Mouse (Mus musculus) embryonic fibroblast, embryonic 13.5 days (primary cell): Measurements from ENCODE around the gene Bbs9. TPM values are rescaled to one million over a fixed set of nuclear protein-coding genes. Genes with fewer than 3 reads are reported as not detected.

Source experiments
- H3K27ac ChIP-seq: 2 replicates; pipeline ENCODE4 v1.5.1; 2012; ENCODE audit warnings: low read length, control low read depth, inconsistent platforms; ENCODE audit not compliant: insufficient read depth
- H3K4me1 ChIP-seq: 2 replicates; pipeline ENCODE4 v1.6.1; 2011; ENCODE audit warnings: low read length; ENCODE audit not compliant: control insufficient read depth, insufficient read depth
- H3K4me3 ChIP-seq: 2 replicates; pipeline ENCODE4 v1.5.1; 2011; ENCODE audit warnings: mild to moderate bottlenecking, control low read depth, low read length; ENCODE audit not compliant: insufficient read depth
- CTCF ChIP-seq: IDR thresholded peaks from 2 replicates; pipeline ENCODE4 v1.5.1; 2011; ENCODE audit warnings: mild to moderate bottlenecking, control low read depth, low read length, moderate library complexity, borderline replicate concordance; ENCODE audit not compliant: insufficient read depth
- POLR2A ChIP-seq: IDR thresholded peaks from 2 replicates; pipeline ENCODE4 v1.6.1; 2011; ENCODE audit warnings: low read depth, mild to moderate bottlenecking, control low read depth, low read length, moderate library complexity
- polyA plus RNA-seq: library from polyadenylated mRNA; stranded (reverse); fragments of >200 nt; gene quantifications from 2 replicates; pipeline ENCODE4 v1.2.4, GENCODE M21; 2011; ENCODE audit warnings: low read depth; ENCODE audit not compliant: missing spikeins, insufficient read length

Bbs9 gene
- polyA plus RNA-seq, 1 experiment, result 8.8 TPM

DNA sequence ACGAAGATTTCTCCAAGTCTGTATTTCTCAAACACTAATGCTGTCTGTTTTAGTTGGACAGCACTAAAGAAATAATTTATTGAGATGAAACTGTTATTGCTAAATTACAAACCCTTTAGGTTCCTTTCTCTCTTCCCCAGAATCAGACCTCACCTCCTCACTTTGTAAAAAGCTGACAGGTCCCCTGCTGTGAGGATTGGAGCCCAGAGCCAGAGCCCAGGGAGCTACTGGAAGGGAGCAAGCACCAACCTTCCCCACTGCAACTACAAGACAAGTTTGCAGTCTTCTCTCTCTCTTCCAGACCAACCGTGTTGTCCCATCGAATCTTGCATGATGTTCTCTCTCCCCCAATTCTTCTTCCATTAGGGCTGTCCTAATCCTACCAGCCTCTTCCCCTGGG, 283.7 kb downstream of the Bbs9 start:
- TF ChIP-seq CTCF (no peak), POLR2A (no peak)
- no peak overlapping the region for H3K27ac ChIP-seq

DNA sequence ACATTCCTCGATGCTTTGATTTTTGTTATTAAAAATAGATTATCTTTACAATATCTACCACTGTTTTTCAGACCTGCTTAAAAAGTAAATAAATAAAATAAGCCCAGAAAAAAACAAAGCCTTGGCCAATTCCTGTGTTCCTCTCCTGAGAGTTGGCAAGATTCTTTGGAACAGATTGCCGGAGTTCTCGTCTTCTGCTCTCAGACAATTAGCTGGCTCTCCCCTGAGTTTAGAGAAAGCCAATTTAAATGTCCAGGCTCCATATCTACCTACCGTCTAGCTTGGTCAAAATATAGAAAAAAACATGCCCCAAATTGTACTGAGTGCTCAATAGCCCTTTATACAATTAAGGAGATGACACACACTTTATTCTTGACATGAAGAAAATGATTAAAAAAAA, 284.9 kb downstream of the Bbs9 start:
- no peaks in the 10 kb centered on the region for H3K4me1 ChIP-seq
- no peak overlapping the region for H3K4me3 ChIP-seq
- no peak for TF ChIP-seq POLR2A
- TF ChIP-seq CTCF, result no peak
- H3K27ac ChIP-seq, result no peak overlapping the region

More for the DNA sequence above, 283.7 kb downstream of the Bbs9 start:
- H3K4me3 ChIP-seq, result no peak overlapping the region
- H3K4me1 ChIP-seq, result no peaks in the 10 kb centered on the region

DNA sequence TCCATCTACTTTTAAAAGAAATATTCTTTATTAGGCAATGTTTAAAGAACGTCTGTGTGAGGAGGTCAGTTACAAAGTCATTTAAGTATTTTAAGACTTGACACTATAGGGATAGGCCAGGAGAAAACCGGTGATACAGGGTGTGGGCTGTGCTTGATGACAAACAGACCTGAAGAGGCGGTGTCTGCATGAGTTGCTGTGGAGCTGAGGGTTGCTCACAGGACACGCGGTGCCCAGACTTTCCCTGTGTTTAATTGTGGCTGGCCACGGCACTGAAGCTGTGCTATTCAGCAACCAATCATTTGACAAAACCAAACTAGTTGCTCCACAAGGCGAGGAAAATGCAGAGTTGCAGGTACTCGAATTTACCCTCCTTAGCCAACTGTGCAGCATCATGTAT, 286.0 kb downstream of the Bbs9 start:
- no peaks in the 10 kb centered on the region for H3K4me1 ChIP-seq
- no peak overlapping the region for H3K27ac ChIP-seq
- TF ChIP-seq CTCF (no peak), POLR2A (no peak)
- no peak overlapping the region for H3K4me3 ChIP-seq

DNA sequence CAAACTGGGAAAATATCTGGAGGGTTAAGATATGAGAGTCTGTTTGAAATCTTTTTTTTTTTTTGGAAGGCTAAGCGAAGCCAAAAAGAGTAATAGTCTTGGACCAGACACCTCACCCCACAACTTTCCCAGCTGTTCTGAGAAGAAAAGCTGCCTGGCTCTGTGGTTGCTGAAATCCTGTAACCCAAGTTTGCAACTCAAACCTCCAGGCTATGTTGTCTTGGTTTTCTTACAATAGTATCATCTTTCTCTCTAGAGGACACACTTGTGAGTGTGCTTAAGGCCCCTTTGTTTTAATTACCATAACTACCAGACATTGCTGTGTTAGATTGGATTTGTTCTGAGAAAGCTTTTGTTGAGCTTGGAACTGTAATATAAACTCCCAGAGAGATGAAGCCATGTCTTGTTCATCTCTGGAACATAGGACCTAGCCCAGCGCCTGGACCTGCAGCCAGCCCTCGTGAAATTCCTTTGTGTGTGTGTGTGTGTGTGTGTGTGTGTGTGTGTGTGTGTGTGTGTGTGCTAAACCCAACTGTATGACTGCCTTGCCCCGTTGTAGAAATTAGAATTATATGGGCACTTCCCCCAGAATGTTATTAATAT, 290.2 kb downstream of the Bbs9 start:
- no peak for TF ChIP-seq POLR2A
- no peak for TF ChIP-seq CTCF
- no peaks in the 10 kb centered on the region for H3K4me1 ChIP-seq
- H3K27ac ChIP-seq, result no peak overlapping the region
- H3K4me3 ChIP-seq, result no peak overlapping the region

GRCm38 (mm10) chr9:22767154-22767553, 291.6 kb downstream of the Bbs9 start:
- Histone ChIP-seq H3K4me1 (no peaks in the 10 kb centered on the region), H3K4me3 (no peak overlapping the region), H3K27ac (no peak overlapping the region)
- TF ChIP-seq CTCF (no peak), POLR2A (no peak)

DNA sequence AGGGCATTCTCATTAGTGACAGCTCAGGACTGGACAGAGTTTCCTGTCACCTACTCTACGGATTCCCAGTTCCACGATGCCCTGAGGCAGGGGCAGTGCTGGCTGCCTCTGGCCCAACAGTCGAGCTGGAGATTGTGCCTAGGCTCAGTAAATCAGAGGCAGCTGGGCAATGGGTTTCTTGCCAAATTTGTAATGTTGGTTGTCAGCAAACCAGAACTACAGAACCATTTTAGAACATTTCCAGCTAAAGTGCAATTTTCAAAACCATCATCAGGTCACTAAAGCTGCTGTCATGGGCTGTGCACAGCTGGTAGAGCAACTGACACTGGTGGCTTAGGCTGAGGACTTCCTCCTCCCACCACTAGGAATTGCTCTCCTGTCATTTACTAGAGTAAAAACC, 292.3 kb downstream of the Bbs9 start:
- TF ChIP-seq CTCF, result no peak
- no peak for TF ChIP-seq POLR2A
- H3K4me1 ChIP-seq, result no peaks in the 10 kb centered on the region
- H3K4me3 ChIP-seq, result no peak overlapping the region
- H3K27ac ChIP-seq, result no peak overlapping the region

GRCm38 (mm10) chr9:22771785-22772184, 296.3 kb downstream of the Bbs9 start:
- Histone ChIP-seq H3K27ac (no peak overlapping the region), H3K4me3 (no peak overlapping the region), H3K4me1 (no peaks in the 10 kb centered on the region)
- TF ChIP-seq POLR2A (no peak), CTCF (no peak)

DNA sequence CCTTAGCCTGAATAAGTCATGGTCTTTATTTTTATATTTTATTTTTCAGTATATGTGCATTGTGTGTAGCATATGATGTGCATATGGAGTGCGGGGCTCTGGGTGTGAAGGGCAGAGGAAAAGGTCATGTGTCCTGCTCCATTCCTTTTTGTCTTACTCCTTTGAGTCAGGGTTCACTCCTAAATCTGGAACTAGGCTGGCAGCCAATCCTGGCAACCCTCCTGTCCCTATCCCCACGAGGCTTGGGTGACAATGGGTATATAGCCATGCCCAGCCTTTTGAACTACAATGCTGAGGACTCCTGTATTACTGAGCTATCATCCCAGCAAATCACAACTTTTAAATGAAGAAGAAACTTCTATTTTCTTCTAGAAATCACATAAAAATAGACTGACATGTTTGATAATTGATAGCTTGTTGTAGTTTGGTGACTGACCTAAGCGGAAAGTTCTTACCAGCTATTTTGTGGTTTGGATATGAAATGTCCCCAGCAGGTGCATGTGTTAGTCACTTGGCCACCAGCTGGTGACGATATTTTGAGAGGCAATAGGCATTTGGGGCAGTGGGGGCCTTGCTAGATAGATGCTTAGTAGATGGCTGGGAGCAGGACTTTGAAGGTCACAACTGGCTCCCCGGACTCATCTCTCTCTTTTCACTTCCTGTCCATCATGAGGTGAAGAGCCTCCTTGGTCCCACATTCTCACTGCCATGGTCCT, 300.9 kb downstream of the Bbs9 start:
- no peak overlapping the region for H3K27ac ChIP-seq
- H3K4me1 ChIP-seq, result no peaks in the 10 kb centered on the region
- no peak for TF ChIP-seq CTCF
- TF ChIP-seq POLR2A, result no peak
- no peak overlapping the region for H3K4me3 ChIP-seq

GRCm38 (mm10) chr9:22777425-22777824, 301.9 kb downstream of the Bbs9 start:
- no peaks in the 10 kb centered on the region for H3K4me1 ChIP-seq
- H3K27ac ChIP-seq, result no peak overlapping the region
- TF ChIP-seq CTCF (no peak), POLR2A (no peak)
- H3K4me3 ChIP-seq, result no peak overlapping the region

DNA sequence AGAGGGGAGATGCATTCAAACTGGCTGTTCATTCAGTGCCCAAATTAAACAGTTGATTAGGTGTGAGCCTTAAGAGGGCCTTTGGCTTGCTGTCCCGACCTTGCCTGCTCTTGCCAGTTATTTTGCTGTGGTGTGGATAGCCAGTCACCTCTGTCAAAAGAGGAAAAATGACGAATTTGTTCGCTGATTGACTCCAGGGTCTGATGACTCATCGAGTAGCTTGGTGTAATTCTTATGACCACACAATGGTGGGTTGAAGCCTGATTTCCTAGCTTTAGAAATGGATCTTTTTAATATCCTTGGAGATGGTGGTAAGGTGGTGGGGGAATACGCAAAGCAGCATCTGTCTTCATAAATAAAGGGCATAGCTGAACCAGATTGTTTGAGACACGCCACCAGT, 304.1 kb downstream of the Bbs9 start:
- no peak overlapping the region for H3K27ac ChIP-seq
- no peak for TF ChIP-seq CTCF
- TF ChIP-seq POLR2A, result no peak
- no peak overlapping the region for H3K4me3 ChIP-seq
- H3K4me1 ChIP-seq, result no peaks in the 10 kb centered on the region
